Mouse (Mus musculus): ENCODE measurements around the gene Sema3b.

DNA sequence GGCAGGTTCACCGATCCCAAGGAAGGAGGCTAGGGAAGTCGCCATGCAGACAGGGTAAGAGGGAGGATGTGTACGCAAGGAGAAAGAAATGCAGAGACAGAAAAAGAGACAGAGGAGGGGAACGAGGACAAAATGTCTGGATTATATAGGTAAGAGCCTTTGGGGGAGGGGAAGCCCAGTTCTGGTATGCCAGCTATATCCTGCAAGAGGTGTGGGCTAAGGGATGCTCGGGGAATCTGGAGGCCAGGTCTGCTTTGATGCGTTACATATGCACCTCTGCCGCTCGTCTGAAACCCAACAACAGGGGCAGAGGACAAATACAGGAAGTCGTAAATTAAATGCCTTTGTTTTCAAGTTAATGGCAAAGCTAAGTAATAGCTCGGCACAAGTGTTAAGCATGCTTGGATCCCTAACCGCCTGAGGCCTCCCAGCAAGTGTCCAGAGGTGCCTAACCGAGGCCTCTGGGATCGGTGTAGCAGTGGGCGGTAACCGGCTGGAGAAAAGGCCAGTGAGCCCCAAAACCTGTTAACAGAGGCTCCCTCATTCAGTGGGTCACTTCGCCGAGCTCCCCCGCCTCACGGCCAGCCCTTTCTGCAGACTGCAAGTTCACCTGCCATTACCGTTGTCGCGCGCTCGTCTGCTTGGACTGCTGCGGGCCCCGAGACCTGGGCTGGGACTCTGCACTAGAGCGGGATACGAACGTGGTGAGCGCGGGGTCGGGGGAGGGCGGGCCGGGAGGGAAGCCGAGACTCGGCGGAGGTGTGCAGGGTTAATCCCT, 55.3 kb downstream of the Sema3b start:
- TF ChIP-seq POLR2A (IDR thresholded peaks at IDR 0.05; ENCODE audit: extremely low read depth, insufficient read depth, low read length) (no peak), CTCF (IDR thresholded peaks at IDR 0.05; ENCODE audit: extremely low read depth, insufficient read depth, low read length) (no peak)

Data from cortical plate, adult 2 months (tissue).